Mouse (Mus musculus) frontal cortex, postnatal 10 days (tissue): Measurements from ENCODE around the gene Fads3.

Experiments
- DNase-seq, 2 experiments: peaks; one replicate each; pipeline ENCODE4 v3.0.0; 2022; ENCODE audit warnings: low spot score in 2 of 2, mixed read lengths in 1 of 2

Fads3 gene

GRCm38 (mm10) chr19:10108666-10109065 lies 67.3 kb downstream of the Fads3 start:
- no peak for DNase-seq
